Mouse (Mus musculus): ENCODE results near the gene Slc24a2.

Slc24a2 gene

DNA sequence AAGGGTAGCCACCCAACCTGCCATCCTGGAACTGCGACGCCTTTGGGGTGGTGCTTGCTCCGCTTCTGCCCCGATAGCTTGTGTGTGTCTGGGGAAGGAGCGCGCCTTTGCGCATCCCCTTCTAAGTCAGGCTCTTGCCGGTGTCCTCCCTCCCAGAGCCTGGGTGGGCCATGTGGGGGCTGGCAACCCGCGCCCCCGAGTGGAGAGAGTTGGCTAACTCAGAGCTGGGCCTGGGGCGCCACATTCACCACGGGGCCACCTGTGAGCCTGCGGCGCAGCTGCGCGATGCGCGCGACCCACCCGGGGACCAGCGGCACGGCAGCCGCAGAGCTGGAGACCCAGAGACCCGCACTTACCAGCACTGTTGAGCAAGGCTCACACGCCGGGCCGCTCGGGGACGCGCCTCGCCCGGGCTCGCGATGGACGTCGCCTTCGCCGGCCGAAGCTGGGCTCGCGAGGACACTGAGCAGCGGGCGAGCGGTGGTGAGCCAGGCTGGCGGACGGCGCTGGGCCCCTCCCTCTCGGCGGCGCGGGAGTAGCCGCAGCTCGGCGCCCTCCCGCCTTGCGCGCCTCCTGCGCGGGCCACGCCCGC lies at the start of gene Slc24a2:
TSS of gene Slc24a2 (minus strand) at position 518 of the 592 bp plus-strand sequence.
- in situ Hi-C loops (cut with MseI, MboI) = no loop called here

DNA sequence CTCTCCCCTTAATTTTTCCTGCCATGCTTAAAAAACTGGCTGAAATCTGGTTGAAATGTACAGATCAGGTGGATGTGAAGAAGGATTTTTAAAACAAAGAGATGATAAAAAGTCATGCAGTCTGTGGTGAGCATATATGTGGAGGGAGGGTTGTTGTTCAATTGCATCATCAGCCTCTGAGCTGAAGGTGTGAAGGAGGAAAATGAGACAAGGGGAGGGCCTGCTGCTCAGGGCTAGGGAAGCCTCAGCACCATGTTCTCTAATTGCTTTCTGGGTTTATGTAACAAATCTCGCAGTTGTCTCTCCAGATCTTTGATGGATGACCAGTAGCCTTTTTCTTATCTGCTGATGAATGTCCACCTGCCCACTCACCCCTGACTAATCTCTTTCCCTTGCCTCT lies 44.5 kb upstream of the Slc24a2 start:
- in situ Hi-C loops (cut with MseI, MboI) = no loop called here

DNA sequence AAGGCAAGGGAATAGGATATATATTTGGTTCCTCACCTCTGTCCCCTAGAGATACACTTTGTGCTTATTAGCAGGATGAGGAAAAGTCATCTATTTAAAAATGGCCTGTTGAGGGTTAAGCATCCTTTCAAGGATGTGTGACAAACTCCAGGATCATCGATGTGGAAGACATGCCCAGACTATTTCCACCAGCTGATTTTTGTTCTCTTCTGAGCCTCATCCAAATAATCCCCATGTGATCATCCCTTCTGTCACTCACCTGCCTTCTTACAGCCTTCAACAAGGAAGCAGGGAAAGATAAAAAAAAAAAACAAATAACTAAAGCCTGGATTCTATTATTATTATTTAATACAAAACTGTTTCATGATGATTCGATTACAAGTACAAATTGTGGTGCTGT lies 44.0 kb upstream of the Slc24a2 start:
- in situ Hi-C loops (cut with MseI, MboI) = no loop called here

DNA sequence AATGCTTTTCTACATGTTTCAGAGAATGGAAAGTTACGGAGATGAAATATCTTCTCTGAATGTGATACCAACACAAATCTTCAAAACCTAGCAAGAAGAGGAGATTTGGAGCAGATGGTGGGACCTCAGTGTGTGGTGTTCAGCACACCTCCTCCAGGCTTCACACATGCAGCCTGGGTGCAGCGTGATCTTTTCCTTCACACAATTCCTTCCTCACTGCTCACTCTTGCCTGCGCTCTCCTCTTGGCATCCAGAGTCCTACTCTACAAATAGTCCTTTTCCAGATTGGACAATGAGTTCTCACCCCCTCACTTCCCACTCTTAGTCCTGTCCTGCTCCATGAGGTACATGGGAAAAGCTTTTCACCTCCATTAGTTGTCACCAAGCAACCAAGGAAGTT lies 43.2 kb upstream of the Slc24a2 start:
- in situ Hi-C loops (cut with MseI, MboI) = no loop called here

DNA sequence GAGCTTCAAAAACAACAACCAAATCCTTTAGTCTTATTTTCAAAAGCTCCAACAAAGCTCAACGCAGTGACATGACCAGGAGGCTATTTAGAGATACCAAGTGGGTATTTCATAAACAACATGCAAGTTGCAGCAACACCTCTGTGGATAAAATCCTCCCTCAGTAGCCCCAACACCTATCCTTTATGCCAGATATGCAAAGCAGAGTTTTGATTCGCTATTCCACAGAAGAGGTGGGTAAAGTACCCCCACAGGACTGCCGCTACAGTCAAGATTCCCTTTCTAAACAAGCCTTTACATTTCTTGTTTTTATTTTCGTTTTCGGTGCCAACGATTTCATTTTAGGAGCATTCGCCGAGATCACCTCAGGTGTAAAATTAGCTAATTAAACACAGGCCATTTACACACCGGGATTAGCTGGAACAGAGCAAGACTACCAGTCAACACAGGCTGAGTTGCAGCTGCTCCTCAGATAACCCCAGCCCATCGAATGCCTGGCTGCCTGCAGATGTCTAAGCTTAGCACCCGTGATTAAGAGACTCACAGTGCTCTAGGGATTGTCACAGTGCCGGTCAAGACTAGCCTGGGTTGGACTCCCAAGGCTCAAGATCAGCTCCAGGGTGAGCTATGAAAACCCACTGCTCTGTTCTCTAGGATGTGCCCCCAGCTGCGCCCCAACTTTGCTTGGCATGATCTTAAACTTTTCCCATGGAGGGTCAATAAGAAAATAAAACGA lies 885 bp downstream of the Slc24a2 start:
- in situ Hi-C loops (cut with MseI, MboI) = no loop called here

DNA sequence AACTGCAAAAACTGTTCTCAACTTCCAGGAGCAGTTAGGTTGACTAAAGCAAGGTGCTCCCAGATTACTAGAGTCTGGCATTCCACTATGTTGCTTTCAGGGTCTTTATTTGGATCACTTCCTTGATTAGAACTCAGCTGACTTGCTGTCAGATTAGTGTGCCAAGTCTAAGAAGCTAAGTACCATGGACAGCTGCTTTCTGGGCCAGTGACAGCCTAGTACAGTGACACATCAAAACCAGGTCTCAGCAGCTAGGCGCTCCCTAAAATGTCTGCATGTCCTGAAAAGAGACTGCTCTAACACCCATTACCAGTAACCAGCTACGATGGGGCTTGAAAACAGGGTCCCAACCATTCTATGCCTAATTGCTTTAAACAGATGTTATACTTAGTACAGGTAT lies 8.7 kb downstream of the Slc24a2 start:
- in situ Hi-C loops (cut with MseI, MboI) = no loop called here

DNA sequence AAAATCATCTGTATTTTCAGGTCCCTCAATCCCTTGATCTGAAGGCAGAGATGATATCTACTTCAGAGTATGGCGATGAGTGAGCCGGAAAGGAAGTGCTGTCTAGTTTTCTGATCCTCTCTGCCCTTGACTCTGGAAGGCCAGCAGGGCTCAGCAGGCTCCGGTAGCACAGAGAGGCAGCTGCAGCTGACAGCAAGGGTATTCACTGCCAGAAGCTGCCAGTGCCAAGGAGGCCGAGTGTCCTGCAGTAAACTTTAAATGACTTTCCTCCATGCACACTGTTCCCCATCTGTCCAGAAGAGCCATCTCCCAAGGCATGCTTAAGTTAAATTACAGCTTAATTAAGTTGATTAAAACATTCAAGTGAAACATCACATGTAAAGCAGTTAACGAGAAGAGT lies 12.1 kb downstream of the Slc24a2 start:
- in situ Hi-C loops (cut with MseI, MboI) = no loop called here

DNA sequence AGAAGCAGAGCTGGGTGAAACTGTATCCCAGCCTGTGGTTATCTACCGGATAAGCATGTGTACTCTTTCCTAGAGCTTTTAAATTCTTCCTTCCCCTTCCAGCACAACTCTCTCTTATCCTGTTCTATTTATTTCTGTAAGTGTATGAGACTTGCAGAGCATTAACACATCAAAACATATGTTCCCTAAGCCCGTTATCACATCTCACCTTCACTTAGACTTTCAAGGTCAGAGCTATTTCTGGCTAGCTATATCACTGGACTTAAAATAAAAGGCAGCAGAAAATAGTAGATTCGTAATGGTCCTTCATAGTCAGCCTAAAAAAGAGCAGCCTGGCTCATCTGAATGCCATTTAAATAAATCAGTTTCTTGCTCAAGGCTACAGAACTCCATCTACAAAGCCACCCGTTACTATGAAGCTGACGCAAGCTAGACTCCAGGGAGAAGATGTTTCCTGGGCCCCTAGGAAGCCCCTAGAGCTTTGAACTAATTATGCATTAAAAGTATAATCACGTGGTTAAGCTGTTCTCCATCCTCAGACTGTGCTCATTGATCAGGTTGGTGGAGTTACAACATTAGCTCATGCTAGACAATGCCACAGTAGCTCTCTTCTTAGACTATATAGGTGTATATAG lies 18.8 kb downstream of the Slc24a2 start:
- in situ Hi-C loops (cut with MseI, MboI) = no loop called here

DNA sequence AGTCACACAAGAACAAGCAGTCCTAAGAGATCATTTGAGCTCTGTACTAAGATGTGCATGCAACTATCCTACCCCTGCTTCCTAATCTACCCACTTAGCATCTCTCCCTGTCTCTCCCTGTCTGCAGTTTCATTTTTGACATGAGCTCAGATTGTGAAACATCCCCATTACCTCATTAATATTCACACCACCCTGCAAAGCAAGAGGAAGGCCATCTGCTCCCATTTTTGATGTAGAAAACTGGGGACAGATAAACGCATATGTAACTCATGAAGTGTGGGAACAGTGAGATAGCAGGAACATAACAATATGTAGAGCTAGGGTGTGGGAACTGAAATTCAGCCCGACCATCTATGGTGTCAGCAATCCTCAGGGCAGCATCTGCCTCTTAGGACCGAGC lies 19.7 kb downstream of the Slc24a2 start:
- in situ Hi-C loops (cut with MseI, MboI) = no loop called here

DNA sequence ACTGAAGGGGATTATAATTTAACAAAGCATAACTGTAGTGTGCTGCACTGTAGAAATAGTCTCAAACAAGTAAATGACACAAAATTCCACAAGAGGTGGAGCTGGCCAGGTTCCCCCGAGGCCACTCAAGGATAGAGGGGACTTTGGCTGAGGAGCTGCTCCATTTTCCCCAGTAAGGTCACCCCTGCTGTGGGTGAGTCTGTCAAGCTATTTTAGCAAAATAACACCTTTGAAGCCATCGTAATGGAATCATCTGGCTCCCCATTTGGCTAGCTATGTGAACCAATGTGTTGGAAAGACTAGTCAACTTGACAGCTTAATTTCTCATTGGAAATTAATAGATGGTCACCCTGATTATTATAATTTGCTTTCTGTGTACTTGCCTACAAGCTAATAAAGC lies 28.2 kb downstream of the Slc24a2 start:
- in situ Hi-C loops (cut with MseI, MboI) = no loop called here

DNA sequence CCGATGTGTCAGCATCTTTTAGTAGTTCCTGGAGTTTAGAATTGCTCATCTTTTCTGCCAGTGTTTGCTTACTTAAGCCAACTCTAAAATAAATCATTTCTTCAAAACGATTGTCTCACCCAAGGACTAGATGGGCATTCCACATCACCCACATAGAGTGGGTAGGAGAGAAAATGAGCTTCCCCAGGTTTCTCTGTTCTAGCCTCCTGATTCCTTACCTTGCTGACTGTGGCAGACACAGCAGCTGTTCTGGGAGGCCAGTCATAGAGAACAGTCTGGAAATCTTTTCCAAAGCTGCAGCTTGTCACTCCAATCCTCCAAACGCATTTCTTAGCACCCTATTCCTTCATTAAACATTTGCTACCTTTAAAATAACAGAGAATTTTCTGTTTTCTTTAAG lies 29.0 kb downstream of the Slc24a2 start:
- in situ Hi-C loops (cut with MseI, MboI) = no loop called here

DNA sequence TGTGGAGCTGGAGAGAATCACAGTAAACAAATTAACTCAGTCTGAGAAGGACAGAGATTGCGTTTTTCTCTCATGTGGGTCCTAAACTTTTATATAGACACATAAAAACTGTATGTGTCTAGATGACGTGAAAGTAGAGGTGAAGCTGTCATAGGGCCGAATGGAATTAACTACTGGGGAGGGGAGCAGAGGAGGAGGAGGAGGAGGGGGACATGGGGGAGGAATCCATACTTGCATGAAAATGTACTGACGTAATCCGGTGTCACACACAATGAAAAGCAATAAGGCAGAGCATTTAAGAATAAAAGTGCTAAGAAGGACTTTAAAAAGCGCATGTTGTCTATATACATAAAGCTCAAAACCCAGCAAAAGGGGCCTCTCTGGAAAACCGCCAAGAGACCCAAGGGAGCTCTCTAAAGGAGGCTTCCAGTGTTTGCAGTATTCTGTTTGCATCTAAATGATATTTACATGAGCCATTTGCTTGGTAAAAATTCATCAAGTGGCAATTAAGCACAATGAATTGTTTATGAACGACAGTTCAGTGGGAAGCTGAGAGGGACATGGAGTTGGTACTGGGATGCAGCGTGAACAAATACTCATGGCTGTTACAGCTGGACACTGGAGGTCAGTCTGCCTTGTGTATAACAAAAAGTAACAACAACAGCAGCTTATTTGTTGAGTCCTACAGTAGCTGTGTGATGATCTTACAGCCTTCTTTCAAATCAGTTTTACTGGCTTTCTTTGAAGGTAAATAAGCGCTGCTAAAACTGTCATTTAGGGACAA lies 45.9 kb downstream of the Slc24a2 start:
- in situ Hi-C loops (cut with MseI, MboI) = no loop called here

DNA sequence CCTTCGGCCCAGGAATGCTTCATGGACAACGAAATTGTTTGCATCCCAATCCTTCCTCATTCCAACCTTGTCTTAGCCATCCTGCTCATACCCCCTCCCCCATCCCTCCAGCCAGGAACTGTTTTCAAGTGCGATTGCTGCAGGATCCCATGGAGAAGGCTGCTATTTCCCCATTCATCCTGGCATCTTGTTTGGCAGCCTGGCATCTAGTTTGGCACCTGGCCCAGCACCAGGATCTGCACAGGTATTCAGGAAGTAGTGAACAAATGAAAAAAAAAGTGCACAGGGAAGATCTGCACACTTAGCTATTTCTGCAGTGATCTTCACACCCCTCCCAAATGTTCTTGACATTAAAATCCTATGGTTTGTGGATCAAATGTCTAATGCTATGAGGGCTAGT lies 53.2 kb downstream of the Slc24a2 start:
- in situ Hi-C loops (cut with MseI, MboI) = no loop called here

DNA sequence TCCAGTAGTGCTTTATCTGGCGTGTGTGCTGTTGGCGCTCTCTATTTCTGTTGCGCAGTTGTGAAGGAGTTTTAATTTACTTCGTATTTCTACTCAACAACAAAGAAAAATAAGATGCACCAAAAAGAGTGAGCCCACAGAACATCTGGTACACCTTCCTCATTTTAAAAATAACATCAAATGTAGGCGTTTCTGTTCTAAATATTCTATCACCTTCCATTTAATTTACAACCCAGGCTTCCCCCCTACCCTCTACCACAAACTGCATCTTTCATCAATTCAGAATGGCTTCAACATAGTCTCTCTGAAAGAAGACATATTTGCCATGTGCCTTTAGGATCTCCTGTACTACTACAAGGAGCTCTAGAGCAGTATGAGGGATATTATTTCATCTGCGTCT lies 66.3 kb downstream of the Slc24a2 start:
- in situ Hi-C loops (cut with MseI, MboI) = no loop called here

DNA sequence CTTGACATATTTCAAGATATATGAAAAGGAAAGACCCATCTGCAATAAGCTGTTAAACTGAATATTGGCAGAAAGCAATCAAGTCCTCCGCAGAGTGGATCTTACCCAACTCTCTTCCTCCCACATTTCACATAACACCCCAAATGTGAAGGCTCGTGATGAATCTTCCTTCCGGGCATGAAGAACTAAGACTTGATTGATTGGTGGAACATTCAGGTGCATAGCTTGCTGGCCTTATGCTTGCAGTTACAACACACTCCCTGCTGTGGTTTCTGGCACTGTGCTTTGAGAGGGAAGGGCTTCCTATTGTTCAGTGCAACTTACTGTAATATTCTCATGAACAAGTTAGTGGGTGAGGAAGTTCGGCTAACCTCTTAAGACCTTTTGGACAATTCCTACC lies 72.2 kb downstream of the Slc24a2 start:
- in situ Hi-C loops (cut with MseI, MboI) = no loop called here

DNA sequence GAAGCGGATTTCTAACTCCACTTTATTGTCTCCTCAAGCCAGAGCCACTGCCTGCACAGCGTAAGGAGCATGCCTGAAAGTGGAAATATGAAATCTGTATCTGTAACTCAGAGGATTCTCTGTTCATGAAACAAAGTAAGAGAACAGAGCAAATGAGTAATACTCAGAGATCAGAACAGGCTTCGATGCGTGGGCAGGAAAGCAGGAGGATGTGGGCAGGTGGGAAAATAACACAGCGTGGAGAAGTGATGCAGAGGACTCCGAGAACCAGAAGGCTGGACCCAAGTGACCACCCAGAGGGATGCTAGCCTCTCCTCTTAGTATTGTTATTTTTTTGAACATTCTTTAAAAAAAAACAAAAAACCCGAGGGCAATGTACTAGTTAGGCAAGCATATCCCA lies 78.3 kb downstream of the Slc24a2 start:
- in situ Hi-C loops (cut with MseI, MboI) = no loop called here

DNA sequence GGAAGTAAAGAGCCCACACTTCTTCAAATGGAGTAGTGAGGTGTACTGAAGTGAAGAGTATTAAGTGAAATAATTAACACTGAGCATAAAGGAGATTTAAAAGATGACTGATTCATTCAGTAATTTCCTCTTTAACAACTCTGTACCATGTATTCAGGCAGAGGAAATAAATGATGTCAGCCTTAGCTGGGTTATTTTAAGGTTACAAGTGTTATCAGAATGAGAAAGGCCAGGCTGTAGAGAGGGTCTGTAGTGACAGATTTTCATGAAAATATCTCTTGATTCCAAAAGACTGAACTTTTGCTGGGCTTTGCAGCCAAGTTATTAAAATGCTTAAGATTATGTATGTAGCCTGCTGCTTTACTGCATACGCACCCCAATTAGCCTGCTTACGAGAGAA lies 80.7 kb downstream of the Slc24a2 start:
- in situ Hi-C loops (cut with MseI, MboI) = no loop called here

DNA sequence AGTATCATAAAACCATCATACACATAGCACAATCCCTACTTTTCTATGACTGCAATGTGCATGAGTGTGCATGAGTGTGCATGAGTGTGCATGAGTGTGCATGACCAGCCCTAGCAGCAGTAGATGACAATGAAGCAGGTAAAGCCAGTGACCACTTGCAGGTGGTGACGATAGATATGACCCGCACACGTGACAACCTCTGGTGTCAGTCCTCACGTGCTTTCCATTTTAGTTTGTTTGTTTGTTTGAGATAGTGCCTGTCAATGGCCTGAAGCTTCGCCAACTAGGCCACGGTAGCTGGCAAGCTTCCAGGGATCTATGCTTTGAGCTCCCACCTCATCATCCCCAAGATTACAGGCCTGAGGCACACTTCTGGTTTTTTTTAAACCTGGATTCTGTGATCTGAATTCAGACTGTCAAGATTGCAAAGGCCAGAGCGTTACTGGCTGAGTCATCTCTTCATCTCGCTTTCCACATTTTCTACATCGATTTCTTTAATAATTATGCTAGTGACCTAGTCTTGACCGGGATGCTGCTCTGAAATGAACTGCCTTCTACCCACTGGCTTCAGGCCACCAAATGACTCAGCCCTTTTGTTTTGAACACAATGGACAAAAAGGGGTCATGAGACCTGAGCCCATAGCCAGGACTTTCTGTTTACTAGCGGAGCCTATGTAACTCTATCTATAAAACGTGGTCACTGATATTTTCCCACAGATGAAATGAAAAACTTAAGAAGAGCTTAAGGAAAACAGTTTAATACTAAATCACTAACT lies 88.5 kb downstream of the Slc24a2 start:
- in situ Hi-C loops (cut with MseI, MboI) = no loop called here

DNA sequence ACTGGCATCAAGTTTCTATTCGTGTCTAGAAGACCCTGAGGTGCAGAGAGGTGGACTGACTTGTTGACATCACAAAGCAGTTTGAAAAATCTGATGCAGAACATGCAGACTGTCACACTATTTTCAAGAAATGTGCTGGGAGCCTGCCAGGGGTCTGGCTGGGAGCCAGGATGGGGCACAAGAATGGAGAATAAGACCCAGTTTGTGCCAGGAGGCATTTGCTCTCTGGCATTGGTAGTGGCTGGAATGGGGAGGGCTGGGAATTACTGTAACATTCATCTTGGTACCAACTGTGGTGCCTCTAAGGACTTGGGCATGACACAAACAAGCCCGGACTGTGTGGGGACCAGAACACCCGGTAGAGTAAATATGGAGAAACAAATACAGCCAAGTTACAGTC lies 89.4 kb downstream of the Slc24a2 start:
- in situ Hi-C loops (cut with MseI, MboI) = no loop called here

DNA sequence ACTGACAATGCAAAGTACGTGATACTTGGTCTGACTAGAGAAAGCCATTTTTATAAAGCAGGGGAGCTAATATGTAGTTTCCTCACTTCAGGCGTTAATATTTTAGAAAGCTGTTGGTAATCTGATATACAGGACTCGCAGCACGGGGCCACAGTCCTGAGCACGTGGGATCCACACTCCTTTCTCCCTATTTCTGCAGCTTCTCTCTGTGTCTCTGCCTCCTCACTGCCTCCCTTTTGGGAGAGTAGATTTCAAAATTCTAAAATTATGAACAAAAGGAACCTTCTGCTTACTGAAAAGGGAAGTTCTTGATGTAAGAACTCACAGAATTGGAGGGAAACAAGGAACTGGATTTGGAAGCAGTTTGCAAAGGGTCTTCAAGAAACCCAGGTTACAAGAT lies 97.8 kb downstream of the Slc24a2 start:
- in situ Hi-C loops (cut with MseI, MboI) = no loop called here

DNA sequence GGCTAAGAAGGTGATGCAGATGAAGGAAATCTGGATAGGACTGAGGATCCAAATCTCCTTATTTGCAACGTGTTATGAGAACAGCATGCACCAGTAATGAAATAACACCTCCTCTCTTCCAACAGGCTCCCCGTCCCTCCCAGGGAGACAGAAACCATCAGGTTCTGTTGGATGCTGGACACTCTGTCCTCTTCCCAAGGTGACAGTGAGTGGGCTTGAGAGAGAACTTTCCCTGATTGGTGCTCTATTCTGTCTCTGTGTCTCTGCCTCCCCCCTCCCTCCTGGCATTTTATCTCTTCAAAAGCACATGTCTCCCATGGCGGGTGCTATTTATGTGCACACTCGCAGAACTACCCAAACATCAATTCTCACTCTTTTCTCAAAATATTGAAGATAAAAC lies 103.5 kb downstream of the Slc24a2 start:
- in situ Hi-C loops (cut with MseI, MboI) = no loop called here

DNA sequence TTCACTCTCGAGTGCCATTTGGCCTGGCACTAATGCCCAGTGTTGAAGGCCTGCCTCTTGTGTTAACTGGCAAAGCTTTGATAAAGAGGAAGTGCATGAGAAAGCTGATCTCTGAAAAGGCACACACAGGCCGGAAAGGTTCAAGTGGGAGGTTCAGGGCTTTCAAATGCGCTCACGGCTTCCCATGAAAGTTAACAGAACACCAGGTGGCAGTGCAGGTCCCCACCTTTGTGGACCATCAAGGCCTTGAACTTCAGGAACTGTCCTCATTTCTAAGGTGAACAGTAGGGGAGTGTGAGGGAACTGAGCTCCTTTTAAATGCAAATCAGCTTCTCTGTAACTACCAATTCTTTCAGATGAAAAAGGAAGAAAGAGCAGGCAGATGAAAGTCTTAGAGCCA lies 110.5 kb downstream of the Slc24a2 start:
- in situ Hi-C loops (cut with MseI, MboI) = no loop called here
